Mouse (Mus musculus) megakaryocyte, embryonic 14.5 days (primary cell): ENCODE results near the gene Tas1r3.

Experiments
- FLI1 ChIP-seq: IDR thresholded peaks from 2 replicates; pipeline ENCODE4 v1.6.1; 2012; ENCODE audit warnings: low read length, inconsistent platforms, mixed read lengths
- GATA1 ChIP-seq: IDR thresholded peaks from 3 replicates; pipeline ENCODE4 v1.6.1; 2012; ENCODE audit warnings: mixed read lengths, low read length, inconsistent platforms, borderline replicate concordance

GRCm38 (mm10) chr4:155869317-155870033 is 6.3 kb upstream of the Tas1r3 start, which contains the start of the genes Cptp and Ints11:
- TF ChIP-seq GATA1: no peak
- TF ChIP-seq FLI1: 0 out of 2 replicates have a peak, but pooled peaks have one; percentile 41
